Mouse (Mus musculus) MEL (cell line): Measurements from ENCODE around the gene Zfp513. TPM values are rescaled to one million over a fixed set of nuclear protein-coding genes. Genes with fewer than 3 reads are reported as not detected.
"Not testable (repeated sequence)": the region's sequence is repeated elsewhere in the genome, so short reads cannot be mapped to it uniquely, and the experiment has no call there.

Source experiments
- DNase-seq: peaks from one replicate; pipeline ENCODE4 v3.0.0; 2011; ENCODE audit warnings: low read depth, low spot score
- H3K27ac ChIP-seq: 2 replicates; pipeline ENCODE4 v1.5.1; 2012; ENCODE audit warnings: low read depth, mild to moderate bottlenecking, control low read depth, low read length, moderate library complexity; ENCODE audit not compliant: control insufficient read depth
- H3K27me3 ChIP-seq, 2 experiments: fragments of 150-350 bp in 1 of 2; sonication (generic) in 1 of 2; 2 replicates each; pipeline ENCODE4 v1.6.1; 2012; ENCODE audit warnings: low read length in 2 of 2, mild to moderate bottlenecking in 2 of 2, improper control_type of control experiment in 1 of 2, moderate library complexity in 1 of 2; ENCODE audit not compliant: insufficient read depth in 2 of 2, control insufficient read depth in 1 of 2
- H3K36me3 ChIP-seq, 2 experiments: 2 replicates each; pipeline ENCODE4 v1.6.1; 2012 to 2014; ENCODE audit warnings: low read length in 2 of 2, improper control_type of control experiment in 1 of 2, inconsistent platforms in 1 of 2, mild to moderate bottlenecking in 1 of 2; ENCODE audit not compliant: insufficient read depth in 2 of 2, control insufficient read depth in 1 of 2
- H3K4me1 ChIP-seq, 2 experiments: fragments of 150-350 bp in 1 of 2; sonication (generic) in 1 of 2; 2 replicates each; pipeline ENCODE4 v1.6.1; 2012; ENCODE audit warnings: low read length in 2 of 2, improper control_type of control experiment in 1 of 2, mild to moderate bottlenecking in 1 of 2; ENCODE audit not compliant: insufficient read depth in 2 of 2, control insufficient read depth in 1 of 2
- H3K4me3 ChIP-seq, 2 experiments: fragments of 150-350 bp in 1 of 2; sonication (generic) in 1 of 2; 2 replicates each; pipeline ENCODE4 v1.5.1; 2012; ENCODE audit warnings: low read depth in 2 of 2, low read length in 2 of 2, mild to moderate bottlenecking in 2 of 2, moderate library complexity in 2 of 2, control low read depth in 1 of 2, improper control_type of control experiment in 1 of 2; ENCODE audit not compliant: control insufficient read depth in 1 of 2, insufficient read depth in 1 of 2
- H3K79me2 ChIP-seq: 2 replicates; pipeline ENCODE4 v1.6.1; 2012; ENCODE audit warnings: mild to moderate bottlenecking, low read length, moderate library complexity; ENCODE audit not compliant: control insufficient read depth, poor library complexity, insufficient read depth
- H3K9ac ChIP-seq: 2 replicates; pipeline ENCODE4 v1.6.1; 2012; ENCODE audit warnings: low read depth, mild to moderate bottlenecking, control low read depth, low read length, moderate library complexity; ENCODE audit not compliant: control insufficient read depth, poor library complexity, severe bottlenecking
- H3K9me3 ChIP-seq: fragments of 150-350 bp; sonication (generic); replicated peaks from 2 replicates; pipeline ENCODE4 v1.6.1; 2012; ENCODE audit warnings: mild to moderate bottlenecking, low read length, improper control_type of control experiment, moderate library complexity; ENCODE audit not compliant: insufficient read depth
- CHD1 ChIP-seq: IDR thresholded peaks from 2 replicates; pipeline ENCODE4 v1.6.1; 2012; ENCODE audit warnings: low read depth, mild to moderate bottlenecking, inconsistent platforms, low read length, improper control_type of control experiment
- CTCF ChIP-seq, 3 experiments: IDR thresholded peaks in 2 of 3; conservative IDR thresholded peaks in 1 of 3; 2 replicates each; pipeline ENCODE4 v1.5.1; 2011 to 2012; ENCODE audit warnings: low read length in 3 of 3, low read depth in 2 of 3, mild to moderate bottlenecking in 2 of 3, improper control_type of control experiment in 1 of 3, inconsistent platforms in 1 of 3, mixed read lengths in 1 of 3, moderate library complexity in 1 of 3; ENCODE audit not compliant: control insufficient read depth in 1 of 3, insufficient read depth in 1 of 3, poor library complexity in 1 of 3, severe bottlenecking in 1 of 3
- E2F4 ChIP-seq: IDR thresholded peaks from 2 replicates; pipeline ENCODE4 v1.6.1; 2011; ENCODE audit warnings: low read depth, low read length, improper control_type of control experiment, borderline replicate concordance
- GABPA ChIP-seq: IDR thresholded peaks from 2 replicates; pipeline ENCODE4 v1.6.1; 2012; ENCODE audit warnings: low read depth, mild to moderate bottlenecking, inconsistent platforms, low read length, improper control_type of control experiment, moderate library complexity
- MYC ChIP-seq: IDR thresholded peaks from 2 replicates; pipeline ENCODE4 v1.6.1; 2011; ENCODE audit warnings: low read depth, mild to moderate bottlenecking, low read length, improper control_type of control experiment, moderate library complexity
- POLR2A ChIP-seq, 2 experiments: IDR thresholded peaks; 2 replicates each; pipeline ENCODE4 v1.6.1; 2011 to 2012; ENCODE audit warnings: low read length in 2 of 2, mild to moderate bottlenecking in 2 of 2, control low read depth in 1 of 2, improper control_type of control experiment in 1 of 2, low read depth in 1 of 2, moderate library complexity in 1 of 2; ENCODE audit not compliant: control insufficient read depth in 1 of 2, insufficient read depth in 1 of 2, poor library complexity in 1 of 2
- POLR2AphosphoS2 ChIP-seq: IDR thresholded peaks from 2 replicates; pipeline ENCODE4 v1.6.1; 2011; ENCODE audit warnings: low read length, improper control_type of control experiment
- POLR2AphosphoS5 ChIP-seq: IDR thresholded peaks from 2 replicates; pipeline ENCODE4 v1.6.1; 2012; ENCODE audit warnings: low read depth, borderline replicate concordance, mild to moderate bottlenecking, inconsistent platforms, low read length, moderate library complexity, mixed read lengths
- SIN3A ChIP-seq: IDR thresholded peaks from 2 replicates; pipeline ENCODE4 v1.6.1; 2012; ENCODE audit warnings: low read length, improper control_type of control experiment, inconsistent platforms
- TBP ChIP-seq: IDR thresholded peaks from 2 replicates; pipeline ENCODE4 v1.8.0; 2011; ENCODE audit warnings: low read depth, low read length, improper control_type of control experiment
- ZC3H11A ChIP-seq: IDR thresholded peaks from 2 replicates; pipeline ENCODE4 v1.6.1; 2012; ENCODE audit warnings: low read depth, mild to moderate bottlenecking, inconsistent platforms, low read length, improper control_type of control experiment
- ZMIZ1 ChIP-seq: IDR thresholded peaks from 2 replicates; pipeline ENCODE4 v1.6.1; 2012; ENCODE audit warnings: low read depth, mild to moderate bottlenecking, inconsistent platforms, low read length, improper control_type of control experiment, moderate library complexity
- ZNF384 ChIP-seq: IDR thresholded peaks from 2 replicates; pipeline ENCODE4 v1.6.1; 2012; ENCODE audit warnings: low read depth, mild to moderate bottlenecking, inconsistent platforms, low read length, improper control_type of control experiment
- polyA plus RNA-seq, 2 experiments: library from polyadenylated mRNA; stranded (reverse) in 1 of 2; unstranded in 1 of 2; fragments of >175 nt in 1 of 2; fragments of >200 nt in 1 of 2; gene quantifications; 2 replicates each; pipeline versions ENCODE4 v1.2.1 to v1.2.4; 2012; ENCODE audit warnings: low replicate concordance in 2 of 2, low read depth in 1 of 2; ENCODE audit not compliant: insufficient read length in 2 of 2, insufficient read depth in 1 of 2, missing spikeins in 1 of 2
- total RNA-seq: library from RNA; depleted of rRNA; stranded (reverse); fragments of 300-350 nt; gene quantifications from 2 replicates; pipeline ENCODE4 v1.2.3, GENCODE M21; 2012

Gene Zfp513
- total and polyA plus RNA-seq, 3 experiments = 7.0 to 15.2 TPM; not detected in 1

DNA sequence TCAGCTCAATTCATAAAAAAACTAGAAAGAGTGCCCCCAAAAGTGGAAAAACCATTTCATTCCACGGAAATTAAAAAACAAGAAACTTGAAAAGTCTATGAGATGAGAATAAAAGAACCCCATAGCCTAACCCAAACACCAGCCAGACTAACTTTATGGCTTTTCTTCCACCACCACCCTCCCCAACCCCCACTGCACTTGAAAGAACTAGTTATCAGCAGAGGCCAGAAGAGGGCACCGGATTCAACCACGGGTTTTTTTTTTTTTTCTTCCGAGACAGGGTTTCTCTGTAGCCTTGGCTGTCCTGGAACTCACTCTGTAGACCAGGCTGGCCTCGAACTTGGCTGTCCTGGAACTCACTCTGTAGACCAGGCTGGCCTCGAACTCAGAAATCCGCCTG lies 16.2 kb upstream of the Zfp513 start (continued):
- TF ChIP-seq GABPA (no peak), POLR2AphosphoS5 (no peak), POLR2AphosphoS2 (no peak)
- TF ChIP-seq, all 39 proteins: peak for 21

DNA sequence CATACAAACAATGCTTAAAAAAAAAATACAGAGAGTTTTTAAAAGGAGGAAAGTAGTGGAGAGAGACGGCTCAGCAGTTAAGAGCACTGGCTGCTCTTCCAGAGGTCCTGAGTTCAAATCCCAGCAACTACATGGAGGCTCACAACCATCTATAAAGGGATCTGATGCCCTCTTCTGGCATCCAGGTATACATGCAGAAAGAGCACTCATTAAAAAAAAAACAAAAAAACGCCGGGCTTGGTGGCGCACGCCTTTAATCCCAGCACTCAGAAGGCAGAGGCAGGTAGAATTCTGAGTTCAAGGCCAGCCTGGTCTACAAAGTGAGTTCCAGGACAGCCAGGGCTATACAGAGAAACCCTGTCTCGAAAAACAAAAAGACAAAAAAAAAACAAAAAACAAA lies 14.5 kb upstream of the Zfp513 start:
- H3K27ac ChIP-seq, H3K27me3 ChIP-seq, H3K4me3 ChIP-seq, H3K9me3 ChIP-seq, H3K9ac ChIP-seq, DNase-seq: not testable (repeated sequence)
- Histone ChIP-seq H3K4me1 (peaks cover 16 to 23% of the 10 kb centered on the region in 2 experiments; a peak in 3 of 4 replicates), H3K79me2 (peaks cover 83% of the 10 kb centered on the region), H3K36me3 (peaks cover 36 to 60% of the 10 kb centered on the region in 2 experiments)
- peak; percentile 81 for TF ChIP-seq ZNF384
- TF ChIP-seq SIN3A = 0 out of 2 replicates have a peak, but pooled peaks have one; percentile 25
- TF ChIP-seq CTCF (IDR thresholded peaks at IDR 0.05 in 2 of 3, conservative IDR thresholded peaks at IDR 0.05 in 1 of 3; ENCODE audit: control insufficient read depth in 1 of 3, insufficient read depth in 1 of 3, low read depth in 2 of 3, low read length in 3 of 3, poor library complexity in 1 of 3, severe bottlenecking in 1 of 3) = peak in 1 of 3 experiments; percentile 15; a peak in 1 of 6 replicates

DNA sequence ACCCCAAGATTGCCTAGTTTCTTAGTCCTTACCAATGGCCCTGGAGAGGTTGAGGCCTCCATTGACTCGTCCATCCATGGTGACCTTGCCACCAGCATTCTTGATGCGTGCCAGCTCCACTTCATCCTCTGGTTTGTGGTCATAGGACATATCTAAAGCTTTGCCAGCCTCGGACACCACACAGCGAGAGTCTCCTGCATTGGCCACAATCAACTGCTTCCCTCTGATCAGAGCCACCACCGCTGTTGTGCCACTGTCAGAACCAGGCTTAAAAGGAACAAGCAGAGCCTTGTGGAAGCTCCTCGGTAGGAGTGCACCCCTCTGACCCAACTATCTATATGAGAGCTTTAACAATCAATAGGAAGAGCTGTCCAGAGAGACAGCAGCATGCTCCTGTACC lies 2.3 kb upstream of the Zfp513 start:
- no peak for DNase-seq
- H3K4me1 ChIP-seq = no peaks in the 10 kb centered on the region; a peak in 2 of 4 replicates
- TF ChIP-seq ZC3H11A (no peak), ZMIZ1 (no peak), E2F4 (no peak), TBP (no peak)
- H3K4me3 ChIP-seq = no peak overlapping the region
- peaks cover 22 to 46% of the 10 kb centered on the region in 2 experiments for H3K36me3 ChIP-seq
- H3K27ac ChIP-seq = no peak overlapping the region
- H3K27me3 ChIP-seq = no peaks in the 10 kb centered on the region
- peaks cover 29% of the 10 kb centered on the region for H3K79me2 ChIP-seq
- no peak overlapping the region for H3K9ac ChIP-seq
- H3K9me3 ChIP-seq = no peaks in the 10 kb centered on the region

DNA sequence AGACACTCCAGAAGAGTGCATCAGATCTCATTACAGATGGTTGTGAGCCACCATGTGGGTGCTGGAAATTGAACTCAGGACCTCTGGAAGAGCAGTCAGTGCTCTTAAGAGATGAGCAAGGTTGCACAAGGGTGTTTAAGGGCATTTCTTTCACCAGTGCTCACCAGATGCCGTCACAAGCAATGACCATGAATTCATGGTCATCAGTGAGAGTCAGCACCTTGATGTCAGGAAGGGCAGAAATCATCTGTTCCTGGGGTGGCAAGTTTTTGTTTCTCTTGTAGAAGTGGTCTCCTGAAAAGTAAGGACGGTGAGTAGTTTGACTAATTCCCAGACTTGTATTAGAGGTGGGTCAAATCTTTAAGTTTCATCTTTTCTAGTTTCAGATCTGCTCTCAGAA lies 1.8 kb upstream of the Zfp513 start:
- Histone ChIP-seq H3K79me2 (peaks cover 26% of the 10 kb centered on the region), H3K4me1 (no peaks in the 10 kb centered on the region; a peak in 1 of 4 replicates), H3K27ac (no peak overlapping the region), H3K4me3 (no peak overlapping the region), H3K36me3 (peaks cover 19 to 44% of the 10 kb centered on the region in 2 experiments), H3K9ac (no peak overlapping the region), H3K27me3 (no peaks in the 10 kb centered on the region), H3K9me3 (no peaks in the 10 kb centered on the region)
- no peak for DNase-seq
- TF ChIP-seq MYC (no peak), CHD1 (no peak), POLR2A (IDR thresholded peaks at IDR 0.05; ENCODE audit: control insufficient read depth in 1 of 2, insufficient read depth in 1 of 2, low read depth in 1 of 2, low read length in 2 of 2, poor library complexity in 1 of 2) (0 out of 4 replicates have a peak, but pooled peaks of 1 of the 2 experiments have one; percentile 33)
